Mouse (Mus musculus): ENCODE measurements at regions not wholly inside any gene's neighbourhood (a gene's known extent, or its start where the extent isn't known, plus 50 kb on each side); places are given as distances from the start of the nearest gene placed in this dataset.

GRCm38 (mm10) chr19:30393791-30394190 lies 155.7 kb downstream of the Dkk1 start:
- TF ChIP-seq POLR2A (IDR thresholded peaks at IDR 0.05; ENCODE audit: insufficient read depth, low read depth, low read length) (no peak), CTCF (IDR thresholded peaks at IDR 0.05) (no peak)
